Mouse (Mus musculus) hindbrain, postnatal 0 days (tissue): ENCODE data around the gene Cgref1. TPM values are rescaled to one million over a fixed set of nuclear protein-coding genes. Genes with fewer than 3 reads are reported as not detected.

Source experiments
- ATAC-seq: fragments of 200-750 bp; cut with Nextera tagmentation; 2 replicates; pipeline ENCODE4 v1.8.0; 2017; ENCODE audit warnings: mild to moderate bottlenecking, moderate TSS enrichment, moderate library complexity
- DNase-seq: peaks from one replicate; pipeline ENCODE4 v3.0.0-alpha.2; 2015; ENCODE audit warnings: low spot score
- H3K27ac ChIP-seq: fragments of 300-500 bp; sonication (generic); 2 replicates; pipeline ENCODE4 v1.5.1; 2014; ENCODE audit warnings: mild to moderate bottlenecking
- H3K27me3 ChIP-seq: fragments of 300-500 bp; sonication (generic); 2 replicates; pipeline ENCODE4 v1.6.1; 2014; ENCODE audit warnings: low read length, mixed read lengths; ENCODE audit not compliant: insufficient read depth
- H3K36me3 ChIP-seq: fragments of 300-500 bp; sonication (generic); 2 replicates; pipeline ENCODE4 v1.6.1; 2014; ENCODE audit warnings: low read length, mixed read lengths; ENCODE audit not compliant: insufficient read depth
- H3K4me1 ChIP-seq: fragments of 300-500 bp; sonication (generic); 2 replicates; pipeline ENCODE4 v1.6.1; 2014; ENCODE audit warnings: antibody characterized with exemption, low read length, mixed read lengths; ENCODE audit not compliant: insufficient read depth
- H3K4me2 ChIP-seq: fragments of 300-500 bp; sonication (generic); 2 replicates; pipeline ENCODE4 v1.6.1; 2014; ENCODE audit warnings: low read depth, mild to moderate bottlenecking, low read length, moderate library complexity, mixed read lengths
- H3K4me3 ChIP-seq: fragments of 300-500 bp; sonication (generic); 2 replicates; pipeline ENCODE4 v1.5.1; 2014; ENCODE audit warnings: low read length
- H3K9ac ChIP-seq: fragments of 300-500 bp; sonication (generic); replicated peaks from 2 replicates; pipeline ENCODE4 v1.6.1; 2014; ENCODE audit warnings: mild to moderate bottlenecking, low read length, moderate library complexity, mixed read lengths
- H3K9me3 ChIP-seq: fragments of 300-500 bp; sonication (generic); 2 replicates; pipeline ENCODE4 v1.6.1; 2016; ENCODE audit warnings: low read length, mixed read lengths
- CTCF ChIP-seq: IDR thresholded peaks from 2 replicates; pipeline ENCODE4 v1.5.1; 2016; ENCODE audit warnings: antibody characterized with exemption, control low read depth, low read depth
- whole genome bisulfite sequencing: fragments of 180-500 bp; shearing (Covaris S2); extraction: QIAGEN DNeasy Blood & Tissue Kit; methylation state at CpG from one replicate; pipeline ENCODE4 v1.1.7; 2014; 5-methylcytosine and 5-hydroxymethylcytosine counted together
- polyA plus RNA-seq: library from polyadenylated mRNA; unstranded; fragments of >200 nt; fragmentation: Nextera tagmentation; extraction: Ambion mirVana; gene quantifications from 2 replicates; pipeline ENCODE4 v1.2.1, GENCODE M21; 2015
- total RNA-seq: library from RNA; depleted of rRNA; stranded (reverse); fragments of >200 nt; gene quantifications from 2 replicates; pipeline ENCODE4 v1.2.3, GENCODE M21; 2014

Gene Cgref1
- total and polyA plus RNA-seq, 2 experiments from 2014 or later = 88.0 to 114 TPM

- DNase-seq = peak; percentile 44
- ATAC-seq = peak; percentile 63; the same call in 1 of the 2 replicates
- WGBS = 85% methylated on average over 5 of the region's 5 CpGs
Observed at GRCm38 (mm10) chr5:30934725-30935461, 10.5 kb downstream of the Cgref1 start.

GRCm38 (mm10) chr5:30933705-30934104, 11.7 kb downstream of the Cgref1 start:
- no peak for TF ChIP-seq CTCF

More at GRCm38 (mm10) chr5:30934725-30935461, 10.5 kb downstream of the Cgref1 start:
- H3K36me3 ChIP-seq = no peaks in the 10 kb centered on the region
- TF ChIP-seq CTCF = peak; percentile 16; the same call in 1 of the 2 replicates
- H3K9me3 ChIP-seq = no peaks in the 10 kb centered on the region
- H3K27ac ChIP-seq = no peak overlapping the region
- H3K4me2 ChIP-seq = no peak overlapping the region
- no peak overlapping the region for H3K9ac ChIP-seq
- H3K4me3 ChIP-seq = no peak overlapping the region
- H3K27me3 ChIP-seq = no peaks in the 10 kb centered on the region
- no peaks in the 10 kb centered on the region for H3K4me1 ChIP-seq

GRCm38 (mm10) chr5:30931378-30931777, 14.0 kb downstream of the Cgref1 start:
- TF ChIP-seq CTCF = no peak
- Histone ChIP-seq H3K4me3 (no peak overlapping the region), H3K9me3 (no peaks in the 10 kb centered on the region)

More at GRCm38 (mm10) chr5:30933705-30934104, 11.7 kb downstream of the Cgref1 start:
- no peaks in the 10 kb centered on the region for H3K4me1 ChIP-seq
- no peak overlapping the region for H3K9ac ChIP-seq
- H3K27me3 ChIP-seq = no peaks in the 10 kb centered on the region
- no peak overlapping the region for H3K27ac ChIP-seq
- 72% methylated on average over 5 of the region's 5 CpGs for WGBS
- H3K4me3 ChIP-seq = no peak overlapping the region
- ATAC-seq (no peak), DNase-seq (no peak)
- H3K4me2 ChIP-seq = no peak overlapping the region
- H3K9me3 ChIP-seq = no peaks in the 10 kb centered on the region
- no peaks in the 10 kb centered on the region for H3K36me3 ChIP-seq

GRCm38 (mm10) chr5:30930846-30931245, 14.5 kb downstream of the Cgref1 start:
- DNase-seq = no peak
- H3K27me3 ChIP-seq = no peaks in the 10 kb centered on the region
- no peaks in the 10 kb centered on the region for H3K4me1 ChIP-seq
- no peak overlapping the region for H3K4me3 ChIP-seq
- 59% methylated on average over 6 of the region's 6 CpGs for WGBS
- H3K36me3 ChIP-seq = no peaks in the 10 kb centered on the region
- H3K27ac ChIP-seq = 0 out of 2 replicates have a peak overlapping the region, but pooled peaks have one; percentile 11
- no peak for TF ChIP-seq CTCF
- H3K9me3 ChIP-seq = no peaks in the 10 kb centered on the region
- H3K9ac ChIP-seq = no peak overlapping the region
- ATAC-seq = 0 out of 2 replicates have a peak, but pooled peaks have one; percentile 15
- H3K4me2 ChIP-seq = no peak overlapping the region

More at GRCm38 (mm10) chr5:30931378-30931777, 14.0 kb downstream of the Cgref1 start:
- DNase-seq = no peak
- Histone ChIP-seq H3K4me1 (no peaks in the 10 kb centered on the region), H3K4me2 (no peak overlapping the region), H3K27me3 (no peaks in the 10 kb centered on the region), H3K36me3 (no peaks in the 10 kb centered on the region), H3K27ac (no peak overlapping the region), H3K9ac (no peak overlapping the region)
- WGBS = 89% methylated on average over 4 of the region's 4 CpGs
- no peak for ATAC-seq

- 34% methylated on average over 4 of the region's 4 CpGs for WGBS
- ATAC-seq = peak; percentile 36; the same call in 1 of the 2 replicates
Observed at GRCm38 (mm10) chr5:30930121-30930520, 15.3 kb downstream of the Cgref1 start.

GRCm38 (mm10) chr5:30927945-30928529, 17.4 kb downstream of the Cgref1 start:
- H3K9me3 ChIP-seq = no peaks in the 10 kb centered on the region
- H3K36me3 ChIP-seq = no peaks in the 10 kb centered on the region
- DNase-seq (peak; percentile 72), ATAC-seq (peak; percentile 67; the same call in 1 of the 2 replicates)
- no peak for TF ChIP-seq CTCF
- no peaks in the 10 kb centered on the region for H3K27me3 ChIP-seq
- H3K9ac ChIP-seq = no peak overlapping the region
- H3K4me1 ChIP-seq = no peaks in the 10 kb centered on the region
- H3K27ac ChIP-seq = no peak overlapping the region
- H3K4me3 ChIP-seq = no peak overlapping the region
- WGBS = 43% methylated on average over 7 of the region's 7 CpGs
- H3K4me2 ChIP-seq = peak overlapping the region; percentile 42

More at GRCm38 (mm10) chr5:30930121-30930520, 15.3 kb downstream of the Cgref1 start:
- H3K27me3 ChIP-seq = no peaks in the 10 kb centered on the region
- no peak overlapping the region for H3K4me3 ChIP-seq
- H3K9ac ChIP-seq = no peak overlapping the region
- H3K4me1 ChIP-seq = no peaks in the 10 kb centered on the region
- DNase-seq = peak; percentile 89
- H3K27ac ChIP-seq = no peak overlapping the region
- H3K9me3 ChIP-seq = no peaks in the 10 kb centered on the region
- H3K4me2 ChIP-seq = no peak overlapping the region
- no peaks in the 10 kb centered on the region for H3K36me3 ChIP-seq
- peak; percentile 80 for TF ChIP-seq CTCF

GRCm38 (mm10) chr5:30926073-30926472, 19.3 kb downstream of the Cgref1 start:
- no peak overlapping the region for H3K27ac ChIP-seq
- H3K9me3 ChIP-seq = no peaks in the 10 kb centered on the region
- H3K4me2 ChIP-seq = no peak overlapping the region
- no peak for DNase-seq
- no peak overlapping the region for H3K4me3 ChIP-seq
- no peak for TF ChIP-seq CTCF
- WGBS = 78% methylated on average over 2 of the region's 2 CpGs
- H3K4me1 ChIP-seq = peaks cover 8% of the 10 kb centered on the region
- H3K9ac ChIP-seq = no peak overlapping the region
- H3K36me3 ChIP-seq = no peaks in the 10 kb centered on the region
- no peaks in the 10 kb centered on the region for H3K27me3 ChIP-seq
- no peak for ATAC-seq
